Mouse (Mus musculus) olfactory bulb, adult 2 months (tissue): ENCODE results near the gene Celf2. TPM values are rescaled to one million over a fixed set of nuclear protein-coding genes. Genes with fewer than 3 reads are reported as not detected.

Experiments used
- H3K27ac ChIP-seq: fragments of 200-500 bp; 2 replicates; pipeline ENCODE4 v1.5.1; 2012; ENCODE audit warnings: low read depth, low read length; ENCODE audit not compliant: insufficient read depth
- H3K4me1 ChIP-seq: fragments of 200-500 bp; 2 replicates; pipeline ENCODE4 v1.6.1; 2012; ENCODE audit warnings: low read length; ENCODE audit not compliant: control insufficient read depth, insufficient read depth
- H3K4me3 ChIP-seq: fragments of 200-500 bp; 2 replicates; pipeline ENCODE4 v1.5.1; 2012; ENCODE audit warnings: mild to moderate bottlenecking, low read depth, low read length, moderate library complexity; ENCODE audit not compliant: insufficient read depth
- CTCF ChIP-seq: fragments of 200-500 bp; IDR thresholded peaks from 2 replicates; pipeline ENCODE4 v1.5.1; 2012; ENCODE audit warnings: low read depth, mild to moderate bottlenecking, low read length, moderate library complexity; ENCODE audit not compliant: insufficient read depth
- POLR2A ChIP-seq: fragments of 200-500 bp; IDR thresholded peaks from 2 replicates; pipeline ENCODE4 v1.6.1; 2012; ENCODE audit warnings: mild to moderate bottlenecking, low read depth, low read length, moderate library complexity; ENCODE audit not compliant: insufficient read depth
- WGBS: fragments of 180-500 bp; shearing (Covaris S2); methylation state at CpG from one replicate; pipeline ENCODE4 v1.1.7; 2018; 5-methylcytosine and 5-hydroxymethylcytosine counted together
- polyA plus RNA-seq: library from polyadenylated mRNA; stranded (reverse); fragments of >200 nt; gene quantifications from 2 replicates; pipeline ENCODE4 v1.2.4, GENCODE M21; 2012; ENCODE audit warnings: low replicate concordance; ENCODE audit not compliant: missing spikeins, insufficient read depth, insufficient read length

Gene Celf2
- polyA plus RNA-seq, 1 experiment = 447 TPM

DNA sequence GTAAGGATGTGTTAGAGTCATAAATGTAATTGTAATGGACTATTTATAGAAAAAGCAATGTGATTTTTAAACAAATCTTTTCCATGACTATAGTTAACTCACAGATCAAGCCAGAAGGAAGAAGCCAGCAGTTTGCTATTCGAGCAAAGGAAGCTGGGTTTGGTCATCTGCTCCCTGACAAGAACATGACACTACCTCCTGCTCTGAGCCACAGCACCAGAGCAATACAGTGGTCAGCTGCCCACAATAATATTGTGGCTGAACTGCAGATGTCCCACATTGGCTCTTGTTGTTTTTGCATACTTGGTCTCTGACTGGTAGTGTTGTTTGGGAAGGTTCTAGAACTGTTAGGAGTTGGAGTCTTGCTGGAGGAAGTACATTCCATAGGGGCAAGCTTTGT is 418.9 kb downstream of the Celf2 start:
- Histone ChIP-seq H3K4me3 (no peak overlapping the region), H3K4me1 (peaks cover 3% of the 10 kb centered on the region), H3K27ac (no peak overlapping the region)
- TF ChIP-seq CTCF (no peak), POLR2A (no peak)
- WGBS = 51% methylated on average over 1 of the region's 1 CpGs

DNA sequence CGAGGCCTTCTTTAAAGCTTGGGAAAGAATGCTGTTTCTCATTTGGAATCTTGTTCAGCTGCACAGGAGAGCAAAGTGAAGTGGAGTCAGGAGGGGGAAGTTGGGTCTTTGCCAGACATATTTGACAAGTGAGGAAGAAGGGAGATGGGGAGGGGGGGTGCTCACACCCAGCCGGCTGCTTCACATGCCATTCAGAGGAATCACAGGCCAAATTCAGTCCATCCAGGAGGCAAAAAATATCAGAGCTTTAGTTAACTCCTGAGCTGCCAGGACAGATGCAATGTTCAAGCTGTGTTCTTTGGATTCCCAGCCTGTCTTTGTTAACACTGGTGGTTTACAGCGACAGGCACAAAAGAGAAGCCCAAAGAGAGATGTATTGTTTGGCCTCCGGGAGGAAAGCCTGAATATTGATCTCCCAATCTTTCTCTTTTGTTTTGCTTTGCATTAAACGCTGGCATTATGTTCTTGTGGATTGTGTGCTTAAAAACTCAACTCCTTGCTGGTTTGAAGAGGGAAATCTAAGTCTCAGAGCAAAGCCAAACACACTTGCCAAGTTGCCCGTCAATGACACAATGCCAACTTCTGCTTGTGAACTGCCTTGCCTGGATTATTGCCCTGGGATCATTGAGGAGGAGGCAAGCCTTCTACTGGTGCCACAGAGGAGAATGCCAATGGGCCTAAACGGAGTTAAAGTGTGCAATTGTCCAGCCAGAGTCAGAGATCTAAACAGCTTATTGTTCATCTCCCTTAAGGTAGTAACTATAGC is 420.1 kb downstream of the Celf2 start:
- H3K4me3 ChIP-seq = no peak overlapping the region
- WGBS = 24% methylated on average over 7 of the region's 7 CpGs
- H3K27ac ChIP-seq = peak overlapping the region; percentile 31; the same call in 1 of the 2 replicates
- TF ChIP-seq CTCF (no peak), POLR2A (no peak)
- peaks cover 4% of the 10 kb centered on the region for H3K4me1 ChIP-seq

- TF ChIP-seq POLR2A (no peak), CTCF (no peak)
- 31% methylated on average over 4 of the region's 4 CpGs for WGBS
- H3K4me1 ChIP-seq = peaks cover 6% of the 10 kb centered on the region
- no peak overlapping the region for H3K4me3 ChIP-seq
- peak overlapping the region; percentile 55; the same call in 1 of the 2 replicates for H3K27ac ChIP-seq
Observed at GRCm38 (mm10) chr2:7088536-7088935, 420.8 kb downstream of the Celf2 start.

GRCm38 (mm10) chr2:7087480-7087879 is 421.9 kb downstream of the Celf2 start:
- TF ChIP-seq POLR2A (no peak), CTCF (no peak)
- whole genome bisulfite sequencing = 82% methylated on average over 14 of the region's 14 CpGs
- Histone ChIP-seq H3K4me3 (no peak overlapping the region), H3K4me1 (peaks cover 10% of the 10 kb centered on the region), H3K27ac (no peak overlapping the region)

DNA sequence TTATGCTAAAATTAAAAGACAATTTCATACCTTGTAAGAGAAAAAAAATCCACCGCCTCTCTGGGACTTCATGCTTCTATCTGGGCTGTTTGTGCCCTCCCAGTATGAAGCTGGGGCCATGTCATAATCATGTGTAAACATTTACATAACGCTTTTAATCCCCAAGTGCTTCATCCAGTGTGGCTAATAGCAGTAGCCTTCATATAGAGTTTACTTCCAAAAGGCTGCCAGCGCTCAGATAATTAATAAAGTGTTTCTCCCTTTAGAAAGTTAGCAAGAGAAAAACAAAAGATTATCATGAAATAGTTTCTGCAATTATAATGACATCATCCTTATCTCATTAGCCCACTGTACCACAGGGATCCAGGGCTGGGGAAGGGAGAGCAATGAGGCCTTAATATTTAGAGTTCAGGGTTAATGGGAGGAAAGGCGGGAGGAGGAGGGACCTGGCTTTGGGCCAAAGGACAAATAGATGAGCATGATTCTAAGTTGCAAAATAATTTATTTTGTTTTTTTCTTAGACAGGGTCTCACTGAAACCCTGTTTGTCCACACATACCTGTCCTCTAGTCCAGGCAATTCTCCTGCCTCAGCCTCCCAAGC is 425.8 kb downstream of the Celf2 start:
- WGBS = 79% methylated on average over 4 of the region's 4 CpGs
- Histone ChIP-seq H3K4me1 (peaks cover 18% of the 10 kb centered on the region), H3K27ac (no peak overlapping the region), H3K4me3 (no peak overlapping the region)
- TF ChIP-seq CTCF (no peak), POLR2A (no peak)

DNA sequence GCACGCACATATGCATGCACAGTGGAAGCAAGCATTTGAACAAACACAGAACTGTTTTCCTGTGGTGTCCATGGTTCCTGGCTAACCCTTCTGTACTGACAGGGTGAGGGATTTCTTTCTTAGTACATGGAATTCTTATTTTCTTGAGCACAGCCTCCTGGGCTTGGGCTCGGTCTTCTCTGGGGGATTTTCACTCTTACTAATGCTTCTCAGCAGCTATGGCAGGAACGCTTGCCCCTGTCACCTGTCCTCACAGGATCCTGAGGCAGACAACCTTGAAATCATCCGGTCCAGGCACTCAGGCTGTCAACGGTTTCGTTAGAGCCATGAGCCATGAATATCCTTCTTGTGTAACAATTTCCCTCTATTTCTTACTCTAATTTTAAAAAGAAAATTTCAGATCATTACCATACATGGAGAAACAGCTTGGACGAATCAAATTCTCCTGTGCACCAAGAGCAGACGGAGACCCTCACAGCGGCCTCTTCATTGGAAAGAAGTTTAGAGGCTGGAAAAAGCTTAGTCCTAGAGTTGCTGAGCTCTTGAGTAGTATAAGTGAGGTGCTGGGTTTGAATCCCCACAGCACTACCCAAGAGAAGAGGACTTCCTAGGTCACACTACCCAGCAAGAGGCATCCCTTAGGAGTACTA is 426.9 kb downstream of the Celf2 start:
- no peak overlapping the region for H3K4me3 ChIP-seq

GRCm38 (mm10) chr2:7080794-7081783 is 428.3 kb downstream of the Celf2 start:
- TF ChIP-seq CTCF (no peak), POLR2A (no peak; the same call in 1 of the 2 replicates)
- Histone ChIP-seq H3K4me1 (peaks cover 18% of the 10 kb centered on the region), H3K27ac (peak overlapping the region; percentile 64), H3K4me3 (peak overlapping the region; percentile 42)
- 24% methylated on average over 28 of the region's 28 CpGs for WGBS

More for the DNA sequence above, 426.9 kb downstream of the Celf2 start:
- Histone ChIP-seq H3K4me1 (peaks cover 18% of the 10 kb centered on the region), H3K27ac (peak overlapping the region; percentile 16; the same call in 1 of the 2 replicates)
- no peak for TF ChIP-seq CTCF
- TF ChIP-seq POLR2A = no peak
- WGBS = 78% methylated on average over 9 of the region's 9 CpGs

DNA sequence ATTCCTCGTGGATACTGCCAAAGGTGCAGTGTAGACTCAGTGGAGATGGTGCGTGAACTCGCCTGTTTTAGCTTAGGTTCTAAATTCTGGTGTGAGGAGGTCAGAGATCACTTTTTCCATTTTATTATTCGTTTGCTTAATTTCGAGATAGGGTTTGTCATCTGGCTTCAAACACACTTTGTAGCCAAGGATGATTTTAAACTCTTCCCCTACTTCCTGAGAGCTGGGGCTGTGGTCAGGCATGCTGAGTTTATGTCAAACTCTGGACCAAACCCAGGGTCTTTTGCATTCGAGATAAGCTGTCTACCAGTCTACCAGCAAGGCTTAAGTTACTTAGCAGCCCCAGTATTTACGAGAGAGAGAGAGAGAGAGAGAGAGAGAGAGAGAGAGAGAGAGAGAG is 429.3 kb downstream of the Celf2 start:
- 76% methylated on average over 7 of the region's 7 CpGs for WGBS
- no peak overlapping the region for H3K27ac ChIP-seq

More for the DNA sequence above, 429.3 kb downstream of the Celf2 start:
- TF ChIP-seq POLR2A (no peak), CTCF (no peak)
- Histone ChIP-seq H3K4me3 (no peak overlapping the region), H3K4me1 (peaks cover 18% of the 10 kb centered on the region)
